Mouse (Mus musculus): ENCODE results near the gene Vax2. TPM values are rescaled to one million over a fixed set of nuclear protein-coding genes. Genes with fewer than 3 reads are reported as not detected.

Vax2 gene
- total and polyA plus RNA-seq, 2 experiments from 2014 or later, result not detected

GRCm38 (mm10) chr6:83729350-83729970 lies 18.4 kb downstream of the Vax2 start:
- no peak for ATAC-seq (ENCODE audit: low FRiP score)
- H3K27me3 ChIP-seq (ENCODE audit: insufficient read depth, low read length), result peaks cover 4% of the 10 kb centered on the region; the same call in 1 of the 2 replicates
- no peaks in the 10 kb centered on the region for H3K9me3 ChIP-seq (ENCODE audit: low read length)

GRCm38 (mm10) chr6:83731128-83731527 lies 20.1 kb downstream of the Vax2 start:
- Histone ChIP-seq H3K4me1 (ENCODE audit: insufficient read depth, low read length) (no peaks in the 10 kb centered on the region), H3K9me3 (ENCODE audit: low read length) (no peaks in the 10 kb centered on the region), H3K4me2 (ENCODE audit: low read depth, low read length, poor library complexity, severe bottlenecking) (no peak overlapping the region), H3K36me3 (ENCODE audit: insufficient read depth, low read length) (no peaks in the 10 kb centered on the region), H3K27me3 (ENCODE audit: insufficient read depth, low read length) (peaks cover 4% of the 10 kb centered on the region; the same call in 1 of the 2 replicates), H3K27ac (ENCODE audit: low read depth, low read length) (no peak overlapping the region), H3K9ac (replicated peaks; ENCODE audit: low read length, poor library complexity, severe bottlenecking) (no peak overlapping the region), H3K4me3 (ENCODE audit: low read depth, low read length) (no peak overlapping the region)
- ATAC-seq (ENCODE audit: low FRiP score) (no peak), DNase-seq (ENCODE audit: low spot score) (peak; percentile 30)
- TF ChIP-seq CTCF (IDR thresholded peaks at IDR 0.05), result peak; percentile 70
- WGBS, result 38% methylated on average over 5 of the region's 5 CpGs

More at GRCm38 (mm10) chr6:83729350-83729970, 18.4 kb downstream of the Vax2 start:
- no peaks in the 10 kb centered on the region for H3K36me3 ChIP-seq (ENCODE audit: insufficient read depth, low read length)
- no peak for TF ChIP-seq CTCF (IDR thresholded peaks at IDR 0.05)
- no peaks in the 10 kb centered on the region for H3K4me1 ChIP-seq (ENCODE audit: insufficient read depth, low read length)
- DNase-seq (ENCODE audit: low spot score), result no peak
- 68% methylated on average over 14 of the region's 14 CpGs for WGBS
- H3K4me3 ChIP-seq (ENCODE audit: low read depth, low read length), result no peak overlapping the region
- no peak overlapping the region for H3K9ac ChIP-seq (replicated peaks; ENCODE audit: low read length, poor library complexity, severe bottlenecking)
- H3K27ac ChIP-seq (ENCODE audit: low read depth, low read length), result no peak overlapping the region
- H3K4me2 ChIP-seq (ENCODE audit: low read depth, low read length, poor library complexity, severe bottlenecking), result no peak overlapping the region

GRCm38 (mm10) chr6:83737311-83737710 lies 26.2 kb downstream of the Vax2 start:
- 37% methylated on average over 13 of the region's 13 CpGs for WGBS

GRCm38 (mm10) chr6:83738596-83738995 lies 27.5 kb downstream of the Vax2 start:
- Histone ChIP-seq H3K9me3 (ENCODE audit: low read length) (no peaks in the 10 kb centered on the region), H3K4me1 (ENCODE audit: insufficient read depth, low read length) (no peaks in the 10 kb centered on the region), H3K4me3 (ENCODE audit: low read depth, low read length) (no peak overlapping the region), H3K4me2 (ENCODE audit: low read depth, low read length, poor library complexity, severe bottlenecking) (no peak overlapping the region), H3K9ac (replicated peaks; ENCODE audit: low read length, poor library complexity, severe bottlenecking) (no peak overlapping the region), H3K27me3 (ENCODE audit: insufficient read depth, low read length) (no peaks in the 10 kb centered on the region), H3K36me3 (ENCODE audit: insufficient read depth, low read length) (no peaks in the 10 kb centered on the region), H3K27ac (ENCODE audit: low read depth, low read length) (no peak overlapping the region)
- DNase-seq (ENCODE audit: low spot score) (no peak), ATAC-seq (ENCODE audit: low FRiP score) (no peak)
- TF ChIP-seq CTCF (IDR thresholded peaks at IDR 0.05), result no peak
- WGBS, result 81% methylated on average over 6 of the region's 6 CpGs

More at GRCm38 (mm10) chr6:83737311-83737710, 26.2 kb downstream of the Vax2 start:
- Histone ChIP-seq H3K36me3 (ENCODE audit: insufficient read depth, low read length) (no peaks in the 10 kb centered on the region), H3K4me1 (ENCODE audit: insufficient read depth, low read length) (no peaks in the 10 kb centered on the region), H3K9ac (replicated peaks; ENCODE audit: low read length, poor library complexity, severe bottlenecking) (no peak overlapping the region), H3K4me2 (ENCODE audit: low read depth, low read length, poor library complexity, severe bottlenecking) (no peak overlapping the region), H3K27me3 (ENCODE audit: insufficient read depth, low read length) (peaks cover 4% of the 10 kb centered on the region; the same call in 1 of the 2 replicates), H3K27ac (ENCODE audit: low read depth, low read length) (no peak overlapping the region), H3K4me3 (ENCODE audit: low read depth, low read length) (no peak overlapping the region), H3K9me3 (ENCODE audit: low read length) (no peaks in the 10 kb centered on the region)
- ATAC-seq (ENCODE audit: low FRiP score) (no peak), DNase-seq (ENCODE audit: low spot score) (no peak)
- no peak for TF ChIP-seq CTCF (IDR thresholded peaks at IDR 0.05)

GRCm38 (mm10) chr6:83742761-83743160 lies 31.7 kb downstream of the Vax2 start, which contains the start of gene Atp6v1b1:
Gene Atp6v1b1, plus strand, starts transcription at chr6:83742990.
- H3K27me3 ChIP-seq (ENCODE audit: insufficient read depth, low read length), result no peaks in the 10 kb centered on the region
- H3K4me3 ChIP-seq (ENCODE audit: low read depth, low read length), result no peak within 1 kb of the TSS
- H3K36me3 ChIP-seq (ENCODE audit: insufficient read depth, low read length), result no peaks in the 10 kb centered on the region
- H3K4me1 ChIP-seq (ENCODE audit: insufficient read depth, low read length), result no peaks in the 10 kb centered on the region
- no peak within 1 kb of the TSS for H3K9ac ChIP-seq (replicated peaks; ENCODE audit: low read length, poor library complexity, severe bottlenecking)
- ATAC-seq (ENCODE audit: low FRiP score), result no peak
- no peak for TF ChIP-seq CTCF (IDR thresholded peaks at IDR 0.05)
- H3K9me3 ChIP-seq (ENCODE audit: low read length), result no peaks in the 10 kb centered on the region
- H3K4me2 ChIP-seq (ENCODE audit: low read depth, low read length, poor library complexity, severe bottlenecking), result no peak within 1 kb of the TSS
- no peak within 1 kb of the TSS for H3K27ac ChIP-seq (ENCODE audit: low read depth, low read length)
- 71% methylated on average over 5 of the region's 5 CpGs for WGBS
- DNase-seq (ENCODE audit: low spot score), result no peak

GRCm38 (mm10) chr6:83743212-83743611 lies 32.1 kb downstream of the Vax2 start:
- Histone ChIP-seq H3K9me3 (ENCODE audit: low read length) (no peaks in the 10 kb centered on the region), H3K4me2 (ENCODE audit: low read depth, low read length, poor library complexity, severe bottlenecking) (no peak overlapping the region), H3K4me1 (ENCODE audit: insufficient read depth, low read length) (no peaks in the 10 kb centered on the region), H3K36me3 (ENCODE audit: insufficient read depth, low read length) (no peaks in the 10 kb centered on the region), H3K27ac (ENCODE audit: low read depth, low read length) (no peak overlapping the region), H3K4me3 (ENCODE audit: low read depth, low read length) (no peak overlapping the region), H3K9ac (replicated peaks; ENCODE audit: low read length, poor library complexity, severe bottlenecking) (no peak overlapping the region), H3K27me3 (ENCODE audit: insufficient read depth, low read length) (no peaks in the 10 kb centered on the region)
- DNase-seq (ENCODE audit: low spot score) (no peak), ATAC-seq (ENCODE audit: low FRiP score) (no peak)
- no peak for TF ChIP-seq CTCF (IDR thresholded peaks at IDR 0.05)
- WGBS, result 58% methylated on average over 5 of the region's 5 CpGs
